Mouse (Mus musculus): ENCODE data around the gene Gm4871. TPM values are rescaled to one million over a fixed set of nuclear protein-coding genes. Genes with fewer than 3 reads are reported as not detected.

Gm4871 gene
- polyA plus RNA-seq (2015; fragmentation: Nextera tagmentation; extraction: Ambion mirVana) = not detected in 2 replicates

GRCm38 (mm10) chr5:145032391-145032790 is at the start of gene Gm4871:
Gene Gm4871 (minus strand): TSS chr5:145032754.

GRCm38 (mm10) chr5:145042690-145043089 is 10.1 kb upstream of the Gm4871 start, which contains the start of gene 1700018F24Rik:
Gene 1700018F24Rik (plus strand): TSS chr5:145042990.

Other genes with a start within 250 kb of the Gm4871 start
- 6.9 and 7.4 TPM in 2 replicates for gene Smurf1, start 66.9 kb downstream of the Gm4871 start, polyA plus RNA-seq (2015; fragmentation: Nextera tagmentation; extraction: Ambion mirVana)
- gene 1700018F24Rik, start 10.2 kb upstream of the Gm4871 start, polyA plus RNA-seq (2015; fragmentation: Nextera tagmentation; extraction: Ambion mirVana) = not detected in 2 replicates
- gene Arpc1a, start 51.1 kb upstream of the Gm4871 start, polyA plus RNA-seq (2015; fragmentation: Nextera tagmentation; extraction: Ambion mirVana) = 64.8 and 78.1 TPM in 2 replicates
- gene Kpna7, start 51.3 kb upstream of the Gm4871 start, polyA plus RNA-seq (2015; fragmentation: Nextera tagmentation; extraction: Ambion mirVana) = not detected in 2 replicates
- gene Arpc1b, start 81.5 kb upstream of the Gm4871 start, polyA plus RNA-seq (2015; fragmentation: Nextera tagmentation; extraction: Ambion mirVana) = 178 and 280 TPM in 2 replicates
- 51.6 and 70.3 TPM in 2 replicates for gene Pdap1, start 107.5 kb upstream of the Gm4871 start, polyA plus RNA-seq (2015; fragmentation: Nextera tagmentation; extraction: Ambion mirVana)
- gene Bud31, start 107.6 kb upstream of the Gm4871 start, polyA plus RNA-seq (2015; fragmentation: Nextera tagmentation; extraction: Ambion mirVana) = 102 and 124 TPM in 2 replicates
- 10.5 and 10.8 TPM in 2 replicates for gene Ptcd1, start 134.4 kb upstream of the Gm4871 start, polyA plus RNA-seq (2015; fragmentation: Nextera tagmentation; extraction: Ambion mirVana)
- 15.7 and 18.7 TPM in 2 replicates for gene Cpsf4, start 134.5 kb upstream of the Gm4871 start, polyA plus RNA-seq (2015; fragmentation: Nextera tagmentation; extraction: Ambion mirVana)
- 894 and 985 TPM in 2 replicates for gene Atp5j2, start 159.3 kb upstream of the Gm4871 start, polyA plus RNA-seq (2015; fragmentation: Nextera tagmentation; extraction: Ambion mirVana)
- 7.4 and 7.9 TPM in 2 replicates for gene Zkscan14, start 169.1 kb upstream of the Gm4871 start, polyA plus RNA-seq (2015; fragmentation: Nextera tagmentation; extraction: Ambion mirVana)
- gene Zkscan5, start 171.8 kb upstream of the Gm4871 start, polyA plus RNA-seq (2015; fragmentation: Nextera tagmentation; extraction: Ambion mirVana) = 7.2 and 7.7 TPM in 2 replicates
- 29.5 and 34.5 TPM in 2 replicates for gene Zfp655, start 199.0 kb upstream of the Gm4871 start, polyA plus RNA-seq (2015; fragmentation: Nextera tagmentation; extraction: Ambion mirVana)
- gene Zscan25, start 247.7 kb upstream of the Gm4871 start, polyA plus RNA-seq (2015; fragmentation: Nextera tagmentation; extraction: Ambion mirVana) = 0.33 and 0.44 TPM in 2 replicates

All from skeletal muscle tissue, postnatal 0 days (tissue).